Mouse (Mus musculus) CH12.LX (cell line): ENCODE results near the gene Ccdc137.

Source experiments
- CTCF ChIP-seq, 2 experiments: IDR thresholded peaks in 1 of 2; conservative IDR thresholded peaks in 1 of 2; 2 replicates each; pipeline ENCODE4 v1.5.1; 2011 to 2012; ENCODE audit warnings: low read depth in 2 of 2, low read length in 2 of 2, improper control_type of control experiment in 1 of 2, inconsistent platforms in 1 of 2, mild to moderate bottlenecking in 1 of 2, moderate library complexity in 1 of 2
- JUND ChIP-seq: conservative IDR thresholded peaks from 2 replicates; pipeline ENCODE4 v1.6.1; 2011; ENCODE audit warnings: low read depth, low read length, improper control_type of control experiment
- KAT2A ChIP-seq: IDR thresholded peaks from 2 replicates; pipeline ENCODE4 v1.6.1; 2012; ENCODE audit warnings: low read length, improper control_type of control experiment, inconsistent platforms; ENCODE audit not compliant: insufficient replicate concordance
- MAFK ChIP-seq: IDR thresholded peaks from 2 replicates; pipeline ENCODE4 v1.6.1; 2011; ENCODE audit warnings: low read length, improper control_type of control experiment; ENCODE audit not compliant: insufficient replicate concordance
- POLR2A ChIP-seq: IDR thresholded peaks from 2 replicates; pipeline ENCODE4 v1.6.1; 2011; ENCODE audit warnings: low read depth, mild to moderate bottlenecking, improper control_type of control experiment, low read length
- ZNF384 ChIP-seq: IDR thresholded peaks from 2 replicates; pipeline ENCODE4 v1.6.1; 2012; ENCODE audit warnings: low read depth, low read length, improper control_type of control experiment, inconsistent platforms

DNA sequence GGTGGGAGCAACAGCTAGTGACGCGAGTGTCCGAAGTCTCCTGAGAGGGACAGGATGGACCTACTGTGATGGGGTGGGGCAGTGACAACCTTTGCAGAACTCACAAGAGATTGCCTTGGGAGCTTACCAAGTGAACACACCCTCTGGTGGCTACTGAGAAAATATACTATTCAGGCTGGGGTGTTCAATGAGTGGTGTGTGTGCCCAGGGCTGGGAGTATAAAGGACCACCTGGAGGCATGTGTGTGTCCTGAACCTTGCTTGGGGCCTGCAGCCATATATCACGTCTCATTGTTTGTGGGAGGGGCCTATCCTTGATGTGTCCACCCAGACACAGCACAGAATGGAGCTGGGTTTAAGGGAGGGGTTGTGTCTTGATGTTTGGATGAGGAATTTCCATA, 30.6 kb downstream of the Ccdc137 start:
- TF ChIP-seq CTCF (conservative IDR thresholded peaks at IDR 0.05 in 1 of 2, IDR thresholded peaks at IDR 0.05 in 1 of 2; ENCODE audit: low read depth in 2 of 2, low read length in 2 of 2) (peak in 1 of 2 experiments; percentile 41; a peak in 2 of 4 replicates), POLR2A (no peak), MAFK (no peak), ZNF384 (no peak), KAT2A (no peak), JUND (no peak)
